Comparison of ENCODE assay signal across 10 mouse cellular contexts in genomic region chr13:51198186-51198585, GRCm38 (mm10). TPM values are rescaled to one million over a fixed set of nuclear protein-coding genes. Genes with fewer than 3 reads are reported as not detected.
DNase-seq lines count a peak whose midpoint lies in the region; ATAC-seq and TF ChIP-seq lines count a peak whose summit lies in the region.
"Had no signal": no experiment of that assay in that cellular context is flagged by ENCODE, and none has a peak within 500 bp of the region (broad histone marks: within the 10 kb centered on the region; RNA-seq: fewer than 3 reads in every experiment).

No protein-coding gene starts in this region.

- 50% methylated on average over 5 of the region's 5 CpGs for WGBS in heart, embryonic 12.5 days
- WGBS in kidney, adult 2 months, result 27% methylated on average over 5 of the region's 5 CpGs
- WGBS in forebrain, embryonic 15.5 days, result 72% methylated on average over 5 of the region's 5 CpGs

- no peak for TF ChIP-seq CTCF in brain, embryonic 14.5 days (IDR thresholded peaks at IDR 0.05; ENCODE audit: borderline replicate concordance, extremely low read depth, insufficient read depth, insufficient read length)
- no peak for TF ChIP-seq CTCF in kidney, adult 2 months (conservative IDR thresholded peaks at IDR 0.05; ENCODE audit: insufficient read depth, insufficient read length, low read depth, low read length)

- H3K9ac ChIP-seq in heart, embryonic 12.5 days, result no peak overlapping the region
- no peak overlapping the region for H3K9ac ChIP-seq in forebrain, embryonic 15.5 days (replicated peaks)

- H3K4me1 ChIP-seq in heart, embryonic 12.5 days (replicated peaks), result no peaks in the 10 kb centered on the region
- peaks cover 3% of the 10 kb centered on the region; the same call in 1 of the 2 replicates for H3K4me1 ChIP-seq in kidney, adult 2 months (ENCODE audit: control insufficient read depth, insufficient read depth, low read length)
- no peaks in the 10 kb centered on the region for H3K4me1 ChIP-seq in forebrain, embryonic 15.5 days

- DNase-seq in heart, adult 18-20 months, result peak; percentile 35 to 65
- DNase-seq in brain, embryonic 14.5 days (ENCODE audit: low read depth), result peak; percentile 32
- peak; percentile 81 for DNase-seq in kidney, adult 2 months
- DNase-seq in lung, postnatal 36 days, result peak; percentile 42
- no peak for DNase-seq in ovary, postnatal 10 days (ENCODE audit: low spot score)
- DNase-seq in testis, postnatal 10 days (ENCODE audit: low spot score), result no peak

- H3K27ac ChIP-seq in heart, embryonic 12.5 days (ENCODE audit: poor library complexity, severe bottlenecking), result no peak overlapping the region
- peak overlapping the region; percentile 47; the same call in 1 of the 2 replicates for H3K27ac ChIP-seq in kidney, adult 2 months (ENCODE audit: insufficient read depth, low read depth, low read length)
- no peak overlapping the region for H3K27ac ChIP-seq in forebrain, embryonic 15.5 days (replicated peaks)

- no peaks in the 10 kb centered on the region; the same call in 1 of the 2 replicates for H3K9me3 ChIP-seq in heart, embryonic 12.5 days (replicated peaks)
- H3K9me3 ChIP-seq in forebrain, embryonic 15.5 days, result no peaks in the 10 kb centered on the region
- H3K9me3 ChIP-seq: G1E had no signal

- TF ChIP-seq POLR2A in brain, embryonic 14.5 days (IDR thresholded peaks at IDR 0.05; ENCODE audit: borderline replicate concordance, extremely low read depth, insufficient read depth, insufficient read length, poor library complexity, severe bottlenecking), result no peak
- no peak for TF ChIP-seq POLR2A in kidney, adult 2 months (IDR thresholded peaks at IDR 0.05; ENCODE audit: low read depth, low read length)

- no peak overlapping the region for H3K4me2 ChIP-seq in heart, embryonic 12.5 days
- no peak overlapping the region for H3K4me2 ChIP-seq in forebrain, embryonic 15.5 days (replicated peaks)

- H3K36me3 ChIP-seq in heart, embryonic 12.5 days, result no peaks in the 10 kb centered on the region
- H3K36me3 ChIP-seq in kidney, adult 2 months (ENCODE audit: control insufficient read depth, insufficient read depth, low read length), result no peaks in the 10 kb centered on the region
- no peaks in the 10 kb centered on the region for H3K36me3 ChIP-seq in forebrain, embryonic 15.5 days
- H3K36me3 ChIP-seq: G1E had no signal

- no peak overlapping the region for H3K4me3 ChIP-seq in heart, embryonic 12.5 days
- no peak overlapping the region for H3K4me3 ChIP-seq in kidney, adult 2 months (ENCODE audit: insufficient read depth, low read depth, low read length)
- no peak overlapping the region for H3K4me3 ChIP-seq in forebrain, embryonic 15.5 days
- H3K4me3 ChIP-seq: megakaryocyte, embryonic 14.5 days had no signal

- ATAC-seq in heart, embryonic 12.5 days (ENCODE audit: insufficient number of reproducible peaks, low FRiP score), result no peak
- no peak for ATAC-seq in forebrain, embryonic 15.5 days (replicated peaks)

- no peaks in the 10 kb centered on the region for H3K27me3 ChIP-seq in heart, embryonic 12.5 days (replicated peaks)
- H3K27me3 ChIP-seq in kidney, adult 2 months (replicated peaks; ENCODE audit: control insufficient read depth, insufficient read depth, low read length), result no peaks in the 10 kb centered on the region
- no peaks in the 10 kb centered on the region for H3K27me3 ChIP-seq in forebrain, embryonic 15.5 days

RNA-seq across cellular contexts. Expression of gene Nxnl2, which starts 27.4 kb away (rescaled TPM):
- total RNA-seq in heart, adult 18-20 months (2021), result 1 to 10 TPM in 1 of 2 experiments, under 1 TPM in 1; 0.62 to 1.3 TPM
- 1.1 and 1.5 TPM in 2 replicates for polyA plus RNA-seq in heart, embryonic 12.5 days (2016; fragmentation: Nextera tagmentation; extraction: Ambion mirVana)
- 1.3 TPM in 2 replicates for polyA plus RNA-seq in brain, embryonic 14.5 days (2012; rRNA removed)
- 0.53 and 0.69 TPM in 2 replicates for polyA plus RNA-seq in kidney, adult 2 months (2012; rRNA removed)
- polyA plus RNA-seq in forebrain, embryonic 15.5 days (2015; fragmentation: Nextera tagmentation; extraction: Ambion mirVana), result 0.97 and 1.4 TPM in 2 replicates
- polyA plus RNA-seq: G1E had no signal

Comparison
In these comparisons a context has a peak if more than half of its experiments do, and no peak if none do; other contexts are left out.
1. DNase-seq: peak in heart, adult 18-20 months (2 of 2), brain, embryonic 14.5 days (single experiment), kidney, adult 2 months (single experiment) and lung, postnatal 36 days (single experiment); none in ovary, postnatal 10 days (single experiment) and testis, postnatal 10 days (single experiment).